In the genomic region with DNA sequence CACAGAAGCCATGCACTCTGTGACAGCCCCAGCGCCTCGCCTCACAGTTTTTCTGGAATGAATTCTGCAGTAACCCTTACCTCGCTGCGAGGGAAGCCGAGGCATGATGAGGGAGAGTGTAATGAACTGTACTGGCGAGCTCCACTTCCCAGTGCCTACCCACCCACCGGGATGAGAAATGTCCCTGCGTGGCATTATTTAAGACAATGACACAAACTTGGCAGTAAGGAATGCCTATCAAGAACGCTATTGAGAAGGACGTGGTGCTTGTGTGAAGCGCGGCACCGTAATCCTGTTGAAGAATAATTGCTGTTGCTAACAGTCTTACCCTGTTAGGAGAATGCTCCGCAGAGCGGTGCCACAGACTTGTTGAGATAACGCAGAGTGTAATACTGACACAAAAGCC, we compare ENCODE assay signal across 8 mouse cellular contexts. TPM values are rescaled to one million over a fixed set of nuclear protein-coding genes. Genes with fewer than 3 reads are reported as not detected.
DNase-seq lines count a peak whose midpoint lies in the region; ATAC-seq lines count a peak whose summit lies in the region.

No protein-coding gene starts in this region.

- no peak overlapping the region for H3K4me3 ChIP-seq in stomach, embryonic 14.5 days (ENCODE audit: low read depth, low read length)

- H3K27me3 ChIP-seq in stomach, embryonic 14.5 days (ENCODE audit: control insufficient read depth, insufficient read depth, low read length) = no peaks in the 10 kb centered on the region

- H3K9me3 ChIP-seq in stomach, embryonic 14.5 days (ENCODE audit: control insufficient read depth, low read depth, low read length) = no peaks in the 10 kb centered on the region

- H3K4me1 ChIP-seq in stomach, embryonic 14.5 days (ENCODE audit: control insufficient read depth, insufficient read depth, low read length) = peaks cover 20% of the 10 kb centered on the region

- H3K4me2 ChIP-seq in stomach, embryonic 14.5 days (replicated peaks; ENCODE audit: low read depth, low read length) = peak overlapping the region; percentile 10; the same call in 1 of the 2 replicates

- no peak for ATAC-seq in stomach, embryonic 14.5 days (ENCODE audit: insufficient number of reproducible peaks, insufficient read depth, low FRiP score, low read depth)

- peak; percentile 23 to 37 for DNase-seq in cerebellum, postnatal 25 days
- DNase-seq in cerebellum, adult 11 months = no peak
- peak; percentile 38 to 59 for DNase-seq in right cerebral cortex, postnatal 10 days (ENCODE audit: low spot score in 2 of 2)
- DNase-seq in right cerebral cortex, adult 18-20 months = no peak
- peak; percentile 16 to 32 for DNase-seq in kidney, postnatal 36 days
- no peak for DNase-seq in adipocyte (ENCODE audit: low spot score)
- DNase-seq in gastrocnemius, postnatal 25 days = no peak

- no peak overlapping the region for H3K27ac ChIP-seq in stomach, embryonic 14.5 days (ENCODE audit: low read length)

- 42% methylated on average over 16 of the region's 16 CpGs for WGBS in stomach, embryonic 14.5 days

- H3K9ac ChIP-seq in stomach, embryonic 14.5 days (replicated peaks; ENCODE audit: low read depth, low read length) = no peak overlapping the region

- no peaks in the 10 kb centered on the region for H3K36me3 ChIP-seq in stomach, embryonic 14.5 days (ENCODE audit: control insufficient read depth, insufficient read depth, low read length)

RNA-seq across cellular contexts. Expression of a gene that starts 13.2 kb away (rescaled TPM):
- 71.7 and 78.9 TPM in 2 replicates for polyA plus RNA-seq in stomach, embryonic 14.5 days (2014; fragmentation: Nextera tagmentation; extraction: Ambion mirVana)
- total RNA-seq in gastrocnemius, postnatal 25 days (2021) = 10 to 100 TPM; 13.2 to 13.3 TPM

Comparison
In these comparisons a context has a peak if more than half of its experiments do, and no peak if none do; other contexts are left out.
1. DNase-seq: peak in cerebellum, postnatal 25 days (2 of 2), right cerebral cortex, postnatal 10 days (2 of 2) and kidney, postnatal 36 days (2 of 2); none in cerebellum, adult 11 months (single experiment), right cerebral cortex, adult 18-20 months (single experiment), adipocyte (single experiment) and gastrocnemius, postnatal 25 days (single experiment).